Mouse (Mus musculus): ENCODE data around the gene Sidt2. TPM values are rescaled to one million over a fixed set of nuclear protein-coding genes. Genes with fewer than 3 reads are reported as not detected.

Sidt2 gene
- total RNA-seq, 2 experiments from 2014 or later = 79.7 to 89.1 TPM

- DNase-seq = no peak
- intact Hi-C loops (cut with DNase I) = no loop called here
These were observed 2.2 kb downstream of the Sidt2 start for GRCm38 (mm10) chr9:45952890-45953289.

- intact Hi-C loops (cut with DNase I) = no loop called here
- DNase-seq = no peak
These were observed 3.0 kb downstream of the Sidt2 start for GRCm38 (mm10) chr9:45952057-45952456.

GRCm38 (mm10) chr9:45946872-45947183, 8.2 kb downstream of the Sidt2 start:
- intact Hi-C loops (cut with DNase I) = no loop called here
- no peak for DNase-seq

GRCm38 (mm10) chr9:45946182-45946871, 8.7 kb downstream of the Sidt2 start:
- no peak for DNase-seq
- intact Hi-C loops (cut with DNase I) = no loop called here

- DNase-seq = no peak
- intact Hi-C loops (cut with DNase I) = no loop called here
These were observed 9.3 kb downstream of the Sidt2 start for GRCm38 (mm10) chr9:45945721-45946120.

- no peak for DNase-seq
- intact Hi-C loops (cut with DNase I) = no loop called here
These were observed 10.3 kb downstream of the Sidt2 start for GRCm38 (mm10) chr9:45944506-45945400.

- DNase-seq = no peak
- intact Hi-C loops (cut with DNase I) = no loop called here
These were observed 11.2 kb downstream of the Sidt2 start for GRCm38 (mm10) chr9:45943628-45944505.

- DNase-seq = no peak
- intact Hi-C loops (cut with DNase I) = no loop called here
These were observed 12.1 kb downstream of the Sidt2 start for GRCm38 (mm10) chr9:45942916-45943315.

- intact Hi-C loops (cut with DNase I) = no loop called here
- DNase-seq = no peak
These were observed 12.6 kb downstream of the Sidt2 start for GRCm38 (mm10) chr9:45942464-45942863.

- intact Hi-C loops (cut with DNase I) = no loop called here
- DNase-seq = no peak
These were observed 13.6 kb downstream of the Sidt2 start for GRCm38 (mm10) chr9:45941329-45941888.

GRCm38 (mm10) chr9:45939794-45940193, 15.3 kb downstream of the Sidt2 start:
- intact Hi-C loops (cut with DNase I) = no loop called here
- DNase-seq = no peak

- DNase-seq = no peak
- intact Hi-C loops (cut with DNase I) = no loop called here
These were observed 16.0 kb downstream of the Sidt2 start for GRCm38 (mm10) chr9:45938952-45939637.

GRCm38 (mm10) chr9:45938088-45938487, 17.0 kb downstream of the Sidt2 start:
- peak in 1 of 2 experiments; percentile 54 for DNase-seq
- intact Hi-C loops (cut with DNase I) = no loop called here

- DNase-seq = peak; percentile 55 to 61
- intact Hi-C loops (cut with DNase I) = loop anchor here (1.0 kb wide), 1 partner anchor 26 kb away; no protein-coding TSS in a partner anchor
These were observed 18.2 kb downstream of the Sidt2 start for GRCm38 (mm10) chr9:45936883-45937282.

- no peak for DNase-seq
- intact Hi-C loops (cut with DNase I) = no loop called here
These were observed 19.3 kb downstream of the Sidt2 start, which contains the start of gene Tagln for GRCm38 (mm10) chr9:45935628-45936210. Gene Tagln (minus strand): TSS chr9:45936058.

GRCm38 (mm10) chr9:45932571-45933415, 22.3 kb downstream of the Sidt2 start:
- DNase-seq = no peak
- intact Hi-C loops (cut with DNase I) = no loop called here

- intact Hi-C loops (cut with DNase I) = no loop called here
These were observed 23.1 kb downstream of the Sidt2 start for GRCm38 (mm10) chr9:45931958-45932357.

GRCm38 (mm10) chr9:45929285-45929684, 25.8 kb downstream of the Sidt2 start:
- intact Hi-C loops (cut with DNase I) = no loop called here

More at GRCm38 (mm10) chr9:45931958-45932357, 23.1 kb downstream of the Sidt2 start:
- DNase-seq = no peak

GRCm38 (mm10) chr9:45919895-45920294, 35.2 kb downstream of the Sidt2 start:
- intact Hi-C loops (cut with DNase I) = no loop called here
- DNase-seq = no peak

More at GRCm38 (mm10) chr9:45929285-45929684, 25.8 kb downstream of the Sidt2 start:
- no peak for DNase-seq
